Mouse (Mus musculus) megakaryocyte, embryonic 14.5 days (primary cell): ENCODE data around the gene Ero1lb.

Source experiments
- FLI1 ChIP-seq: IDR thresholded peaks from 2 replicates; pipeline ENCODE4 v1.6.1; 2012; ENCODE audit warnings: low read length, inconsistent platforms, mixed read lengths
- GATA1 ChIP-seq: IDR thresholded peaks from 3 replicates; pipeline ENCODE4 v1.6.1; 2012; ENCODE audit warnings: mixed read lengths, low read length, inconsistent platforms, borderline replicate concordance

DNA sequence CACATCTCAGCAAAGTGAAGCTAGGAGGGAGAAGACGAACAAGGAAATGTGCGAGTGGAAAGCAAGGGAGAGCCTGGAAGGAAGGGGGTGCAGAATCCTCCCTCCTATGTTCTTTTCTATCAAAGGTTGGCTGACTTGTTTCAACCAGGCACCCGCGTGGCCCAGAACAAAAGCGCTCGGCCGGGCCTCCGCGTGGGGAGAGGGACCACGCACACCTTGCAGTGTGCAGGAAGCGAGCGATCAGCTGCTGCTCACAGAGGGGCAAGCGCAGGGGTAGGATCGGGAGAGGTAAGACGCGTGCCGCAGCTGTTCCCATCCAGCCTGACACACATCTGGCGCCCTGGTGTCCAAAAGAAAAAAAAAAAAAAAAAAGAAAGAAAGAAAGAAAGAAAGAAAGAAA is 46.3 kb upstream of the Ero1lb start:
- TF ChIP-seq FLI1 (no peak), GATA1 (no peak)
